Mouse (Mus musculus): Measurements from ENCODE around the gene Adgrv1. TPM values are rescaled to one million over a fixed set of nuclear protein-coding genes. Genes with fewer than 3 reads are reported as not detected.
"Not testable (repeated sequence)": the region's sequence is repeated elsewhere in the genome, so short reads cannot be mapped to it uniquely, and the experiment has no call there.

Gene Adgrv1
- polyA plus RNA-seq, 1 experiment from 2014 or later: 1.5 TPM

DNA sequence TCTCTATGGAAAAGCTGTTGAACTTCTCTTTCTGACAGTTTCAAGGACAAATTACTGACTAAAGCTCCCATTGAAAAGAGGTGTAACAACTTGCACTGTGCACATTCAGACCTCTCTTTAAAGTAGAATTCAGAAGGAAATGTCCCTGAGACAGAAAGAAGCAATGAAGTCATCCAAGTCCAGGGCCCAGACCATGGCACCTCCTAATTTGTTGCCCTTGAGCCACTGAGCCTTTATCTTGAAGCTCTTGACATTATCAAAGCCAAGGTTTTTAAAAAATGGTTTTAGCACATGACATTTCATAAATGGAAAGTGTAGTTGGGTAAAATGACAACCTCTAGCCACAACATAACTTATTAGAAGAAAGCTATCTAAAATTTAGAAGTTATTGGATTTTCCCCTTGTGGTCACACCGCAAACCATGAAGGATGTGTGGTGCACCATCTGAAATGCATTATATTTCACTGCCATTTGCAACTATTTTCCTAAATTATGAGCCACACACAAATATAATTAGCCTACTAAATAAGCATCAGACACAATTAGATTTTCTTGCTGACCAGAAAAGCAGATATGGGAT, 352.2 kb downstream of the Adgrv1 start:
- H3K4me3 ChIP-seq: no peak overlapping the region
- H3K27me3 ChIP-seq (ENCODE audit: low read depth, poor library complexity, severe bottlenecking): no peaks in the 10 kb centered on the region
- 97% methylated on average over 1 of the region's 1 CpGs for WGBS
- no peak overlapping the region for H3K27ac ChIP-seq
- H3K36me3 ChIP-seq: no peaks in the 10 kb centered on the region
- no peak for DNase-seq (ENCODE audit: low spot score)
- no peaks in the 10 kb centered on the region for H3K4me1 ChIP-seq
- H3K9me3 ChIP-seq (replicated peaks): no peaks in the 10 kb centered on the region

DNA sequence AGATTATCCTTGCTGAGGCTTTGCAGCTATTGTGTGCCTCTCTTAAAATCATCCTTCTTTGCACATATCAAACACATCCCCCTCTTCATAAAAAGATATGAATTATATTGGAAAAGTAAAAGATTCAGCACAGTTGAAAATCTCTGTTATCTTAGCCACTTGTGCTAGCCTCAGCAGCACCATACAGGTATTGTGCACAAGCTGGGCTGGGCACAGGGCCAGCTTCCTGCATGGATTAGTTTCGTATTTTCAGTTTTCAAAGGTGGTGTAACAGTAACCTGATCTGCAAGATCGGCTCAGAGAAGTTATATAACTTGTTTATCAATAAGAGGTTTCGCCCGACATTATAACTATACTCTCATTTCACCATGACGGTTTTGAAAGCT, 353.6 kb downstream of the Adgrv1 start:
- H3K4me1 ChIP-seq: no peaks in the 10 kb centered on the region
- no peaks in the 10 kb centered on the region for H3K27me3 ChIP-seq (ENCODE audit: low read depth, poor library complexity, severe bottlenecking)
- no peak overlapping the region for H3K4me3 ChIP-seq
- H3K27ac ChIP-seq: no peak overlapping the region
- no peaks in the 10 kb centered on the region for H3K9me3 ChIP-seq (replicated peaks)
- 87% methylated on average over 5 of the region's 5 CpGs for WGBS
- H3K36me3 ChIP-seq: no peaks in the 10 kb centered on the region
- DNase-seq (ENCODE audit: low spot score): no peak

DNA sequence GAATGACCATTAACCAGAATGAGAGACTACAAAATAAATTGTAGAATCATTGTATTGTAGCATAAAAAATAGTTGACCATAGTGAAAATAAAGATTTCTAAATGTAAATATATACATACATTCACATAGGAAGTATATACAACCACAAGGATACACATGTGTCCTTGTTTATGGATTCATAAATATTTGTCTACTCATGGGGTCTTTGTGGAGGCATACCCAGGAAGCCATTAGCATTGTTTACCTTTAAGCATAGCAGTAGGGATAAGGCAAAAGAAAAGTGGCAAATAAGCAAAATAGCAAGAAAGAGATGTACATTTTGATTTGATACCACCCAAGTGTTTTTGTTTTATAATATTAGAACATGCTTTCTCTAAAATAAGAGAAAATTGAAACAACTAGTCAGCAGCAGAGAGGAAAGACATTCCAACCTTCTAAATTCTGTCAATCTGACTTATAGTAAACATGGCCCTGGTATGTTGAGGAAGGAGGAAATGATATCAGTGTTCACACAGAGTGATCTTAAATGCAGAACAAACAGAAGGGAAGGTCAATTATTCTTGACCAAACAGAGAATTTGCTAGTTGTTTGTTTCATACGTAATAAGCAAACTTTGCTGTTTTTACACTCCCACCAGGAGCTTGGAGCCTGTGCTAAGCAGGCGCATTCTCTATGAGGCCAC, 354.1 kb downstream of the Adgrv1 start:
- Histone ChIP-seq H3K36me3 (no peaks in the 10 kb centered on the region), H3K9me3 (replicated peaks) (no peaks in the 10 kb centered on the region), H3K4me3 (no peak overlapping the region), H3K27me3 (ENCODE audit: low read depth, poor library complexity, severe bottlenecking) (no peaks in the 10 kb centered on the region), H3K4me1 (no peaks in the 10 kb centered on the region), H3K27ac (no peak overlapping the region)
- 94% methylated on average over 2 of the region's 2 CpGs for WGBS
- DNase-seq (ENCODE audit: low spot score): no peak

DNA sequence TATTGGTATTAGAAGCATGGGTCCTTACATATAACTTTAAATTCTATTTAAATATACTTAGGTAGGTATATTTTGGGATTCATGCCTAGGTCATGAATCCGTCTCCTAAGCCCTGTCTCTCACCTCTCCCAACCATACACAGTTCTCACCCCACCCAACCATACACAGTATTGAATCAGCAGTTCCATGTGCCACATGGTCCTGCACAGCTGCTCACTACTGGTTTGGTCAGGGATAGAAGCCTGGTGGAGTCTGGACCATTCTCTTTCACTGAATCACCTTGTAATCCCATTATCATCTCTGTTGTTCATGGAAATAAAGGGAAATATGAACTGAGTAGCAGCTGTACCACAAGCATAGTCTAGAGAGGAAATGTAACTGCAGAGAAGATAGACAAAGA, 359.1 kb downstream of the Adgrv1 start:
- Histone ChIP-seq H3K4me3 (no peak overlapping the region), H3K4me1 (no peaks in the 10 kb centered on the region)
- WGBS: 78% methylated on average over 1 of the region's 1 CpGs

DNA sequence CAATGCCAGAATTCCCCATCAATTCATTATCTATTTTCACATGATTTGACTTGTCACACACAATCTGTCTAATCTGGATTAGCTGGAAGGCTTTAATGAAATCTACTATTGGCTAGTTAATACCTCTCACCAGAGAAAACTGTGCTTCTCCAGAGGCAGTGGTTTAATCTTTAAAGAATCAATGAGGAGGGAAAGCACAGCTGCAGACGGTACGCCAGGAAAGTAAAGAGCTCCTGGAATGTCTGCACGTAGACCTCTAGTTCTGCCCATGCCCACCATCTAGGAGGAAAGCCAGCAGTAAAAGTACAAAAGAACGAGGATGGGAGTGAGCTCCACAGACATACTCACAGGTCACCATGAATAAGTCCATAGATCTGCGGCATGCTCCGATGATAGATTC, 362.6 kb downstream of the Adgrv1 start:
- H3K27ac ChIP-seq: no peak overlapping the region
- H3K27me3 ChIP-seq (ENCODE audit: low read depth, poor library complexity, severe bottlenecking): no peaks in the 10 kb centered on the region
- no peak overlapping the region for H3K4me3 ChIP-seq
- no peaks in the 10 kb centered on the region for H3K36me3 ChIP-seq
- no peak for DNase-seq (ENCODE audit: low spot score)
- H3K4me1 ChIP-seq: no peaks in the 10 kb centered on the region
- 91% methylated on average over 6 of the region's 6 CpGs for WGBS
- no peaks in the 10 kb centered on the region for H3K9me3 ChIP-seq (replicated peaks)

More for the DNA sequence above, 359.1 kb downstream of the Adgrv1 start:
- Histone ChIP-seq H3K27ac (no peak overlapping the region), H3K9me3 (replicated peaks) (no peaks in the 10 kb centered on the region), H3K36me3 (no peaks in the 10 kb centered on the region), H3K27me3 (ENCODE audit: low read depth, poor library complexity, severe bottlenecking) (no peaks in the 10 kb centered on the region)
- no peak for DNase-seq (ENCODE audit: low spot score)

DNA sequence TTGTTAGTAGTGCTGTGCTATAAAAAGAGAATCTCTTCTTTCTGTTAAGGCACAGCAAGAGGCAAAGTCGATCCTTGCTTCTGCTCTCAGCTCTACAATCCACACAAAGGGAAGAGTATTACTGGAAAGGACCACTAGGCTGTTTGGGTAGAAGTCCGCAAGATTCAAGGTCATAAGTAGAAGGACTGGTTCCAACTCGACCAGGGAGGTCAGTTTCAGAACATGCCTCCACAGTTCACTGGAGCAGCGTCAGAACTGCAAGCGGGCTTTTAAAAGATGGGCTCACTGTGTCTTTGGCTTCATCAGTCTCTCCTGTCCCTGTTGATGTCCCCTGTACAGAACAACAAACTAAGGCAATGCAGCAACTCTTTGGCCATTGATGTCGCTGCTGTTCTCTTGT, 363.9 kb downstream of the Adgrv1 start:
- Histone ChIP-seq H3K4me3 (no peak overlapping the region), H3K9me3 (replicated peaks) (no peaks in the 10 kb centered on the region)
- WGBS: 81% methylated on average over 6 of the region's 6 CpGs

DNA sequence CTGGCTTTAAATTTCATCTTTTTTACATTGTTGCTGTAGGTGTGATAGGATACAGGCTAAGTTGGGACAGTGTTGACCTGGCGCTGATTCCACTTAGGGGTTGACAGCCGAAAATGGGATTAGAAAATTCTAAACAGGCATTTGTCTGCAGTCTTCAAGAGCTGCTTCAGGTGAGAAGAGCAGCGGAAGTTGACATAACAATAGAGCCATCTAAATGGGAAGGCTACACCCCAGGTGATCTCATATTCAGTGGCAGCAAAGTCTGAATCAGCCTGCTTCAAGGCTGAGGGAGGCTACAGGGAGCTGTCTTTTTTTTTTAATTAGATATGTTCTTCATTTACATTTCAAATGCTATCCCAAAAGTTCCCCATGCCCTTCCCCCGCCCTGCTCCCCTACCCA, 365.5 kb downstream of the Adgrv1 start:
- H3K27ac ChIP-seq; H3K4me3 ChIP-seq; DNase-seq (ENCODE audit: low spot score); H3K36me3 ChIP-seq; H3K4me1 ChIP-seq; H3K27me3 ChIP-seq (ENCODE audit: low read depth, poor library complexity, severe bottlenecking); H3K9me3 ChIP-seq (replicated peaks): not testable (repeated sequence)
- 77% methylated on average over 4 of the region's 4 CpGs for WGBS

More for the DNA sequence above, 363.9 kb downstream of the Adgrv1 start:
- Histone ChIP-seq H3K4me1 (no peaks in the 10 kb centered on the region), H3K27me3 (ENCODE audit: low read depth, poor library complexity, severe bottlenecking) (no peaks in the 10 kb centered on the region), H3K36me3 (no peaks in the 10 kb centered on the region), H3K27ac (no peak overlapping the region)
- DNase-seq (ENCODE audit: low spot score): no peak

DNA sequence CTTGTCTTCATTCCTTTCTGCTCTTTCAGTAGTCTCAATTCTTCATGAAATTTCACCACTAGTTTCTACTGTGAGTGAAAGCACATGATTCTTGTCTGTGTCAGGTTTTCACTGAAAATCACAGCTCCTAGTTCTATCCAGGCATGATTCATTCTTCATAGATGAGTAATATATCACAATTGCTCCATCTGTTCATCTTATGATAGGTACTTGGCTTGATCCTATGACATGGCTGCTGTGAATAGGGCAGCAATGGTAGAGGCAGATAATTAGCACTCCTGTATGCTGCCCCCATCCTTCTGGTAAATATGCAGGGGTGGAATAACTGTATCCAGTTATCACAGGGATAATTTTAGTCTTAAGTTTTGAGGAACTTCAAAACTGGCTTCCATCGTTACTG, 368.5 kb downstream of the Adgrv1 start:
- WGBS: 91% methylated on average over 1 of the region's 1 CpGs
- H3K4me1 ChIP-seq: no peaks in the 10 kb centered on the region
- no peaks in the 10 kb centered on the region for H3K36me3 ChIP-seq
- no peak for DNase-seq (ENCODE audit: low spot score)
- H3K4me3 ChIP-seq: no peak overlapping the region
- H3K27me3 ChIP-seq (ENCODE audit: low read depth, poor library complexity, severe bottlenecking): no peaks in the 10 kb centered on the region
- H3K9me3 ChIP-seq (replicated peaks): no peaks in the 10 kb centered on the region
- no peak overlapping the region for H3K27ac ChIP-seq

DNA sequence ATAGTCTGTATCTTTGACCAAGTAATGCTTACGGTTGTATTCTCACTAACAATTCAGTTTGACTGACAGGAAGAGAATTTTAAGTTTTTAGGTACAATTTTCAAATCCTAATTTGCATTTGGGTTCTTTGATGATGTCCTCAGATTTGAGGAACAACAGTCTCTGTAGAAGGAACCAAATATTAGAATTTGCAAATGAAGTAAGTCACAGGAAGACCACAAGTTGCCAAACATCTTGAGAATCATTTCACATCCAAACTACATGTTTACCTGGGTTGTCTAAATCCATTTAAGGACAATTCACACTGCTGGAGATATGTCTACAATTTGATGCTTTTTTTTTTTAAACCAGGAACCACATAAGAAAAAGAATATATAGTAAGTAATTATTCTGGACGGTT, 391.8 kb downstream of the Adgrv1 start:
- H3K27ac ChIP-seq: no peak overlapping the region
- H3K9me3 ChIP-seq (replicated peaks): no peaks in the 10 kb centered on the region
- no peak for DNase-seq (ENCODE audit: low spot score)
- WGBS: 86% methylated on average over 2 of the region's 2 CpGs
- H3K4me3 ChIP-seq: no peak overlapping the region
- H3K27me3 ChIP-seq (ENCODE audit: low read depth, poor library complexity, severe bottlenecking): no peaks in the 10 kb centered on the region
- no peaks in the 10 kb centered on the region for H3K36me3 ChIP-seq
- H3K4me1 ChIP-seq: no peaks in the 10 kb centered on the region

DNA sequence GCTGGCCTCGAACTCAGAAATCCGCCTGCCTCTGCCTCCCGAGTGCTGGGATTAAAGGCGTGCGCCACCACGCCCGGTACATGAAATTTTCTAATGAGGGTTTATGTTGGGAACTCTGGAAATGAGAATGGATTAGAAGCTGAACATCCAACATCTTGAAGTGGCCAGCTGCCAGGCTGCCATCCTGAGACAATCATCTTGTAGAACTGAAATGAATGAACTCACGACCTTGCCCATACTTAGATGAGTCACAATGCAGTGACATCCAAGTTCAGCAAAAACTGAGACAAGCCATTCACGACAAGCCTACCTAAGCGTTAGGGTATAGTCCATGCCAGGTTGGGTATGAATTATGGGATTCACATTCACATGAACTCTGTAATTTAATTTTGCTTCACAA, 393.1 kb downstream of the Adgrv1 start:
- Histone ChIP-seq H3K9me3 (replicated peaks) (no peaks in the 10 kb centered on the region), H3K27me3 (ENCODE audit: low read depth, poor library complexity, severe bottlenecking) (no peaks in the 10 kb centered on the region), H3K4me1 (no peaks in the 10 kb centered on the region), H3K36me3 (no peaks in the 10 kb centered on the region), H3K4me3 (no peak overlapping the region), H3K27ac (no peak overlapping the region)
- DNase-seq (ENCODE audit: low spot score): no peak
- 95% methylated on average over 10 of the region's 10 CpGs for WGBS

DNA sequence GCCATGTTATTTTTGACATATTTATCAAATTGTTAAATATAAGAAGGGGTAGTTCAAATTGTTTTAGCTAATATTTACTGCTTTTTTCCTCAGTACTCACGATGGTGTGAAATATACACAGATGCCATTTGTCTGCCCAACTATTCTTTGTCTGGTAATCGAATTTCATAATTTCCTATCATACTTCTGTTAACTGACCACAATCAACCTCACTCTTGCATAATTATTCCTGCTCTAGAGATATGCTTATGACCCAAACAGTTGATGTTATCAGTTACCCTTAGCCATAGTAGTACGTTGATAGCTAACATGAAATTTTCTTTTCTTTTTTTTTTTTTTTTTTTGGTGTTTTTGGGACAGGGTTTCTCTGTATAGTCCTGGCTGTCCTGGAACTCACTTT, 393.5 kb downstream of the Adgrv1 start:
- H3K4me3 ChIP-seq: no peak overlapping the region
- DNase-seq (ENCODE audit: low spot score): no peak
- no peak overlapping the region for H3K27ac ChIP-seq
- H3K9me3 ChIP-seq (replicated peaks): no peaks in the 10 kb centered on the region
- H3K27me3 ChIP-seq (ENCODE audit: low read depth, poor library complexity, severe bottlenecking): no peaks in the 10 kb centered on the region
- H3K36me3 ChIP-seq: no peaks in the 10 kb centered on the region
- H3K4me1 ChIP-seq: no peaks in the 10 kb centered on the region
- 92% methylated on average over 3 of the region's 3 CpGs for WGBS

DNA sequence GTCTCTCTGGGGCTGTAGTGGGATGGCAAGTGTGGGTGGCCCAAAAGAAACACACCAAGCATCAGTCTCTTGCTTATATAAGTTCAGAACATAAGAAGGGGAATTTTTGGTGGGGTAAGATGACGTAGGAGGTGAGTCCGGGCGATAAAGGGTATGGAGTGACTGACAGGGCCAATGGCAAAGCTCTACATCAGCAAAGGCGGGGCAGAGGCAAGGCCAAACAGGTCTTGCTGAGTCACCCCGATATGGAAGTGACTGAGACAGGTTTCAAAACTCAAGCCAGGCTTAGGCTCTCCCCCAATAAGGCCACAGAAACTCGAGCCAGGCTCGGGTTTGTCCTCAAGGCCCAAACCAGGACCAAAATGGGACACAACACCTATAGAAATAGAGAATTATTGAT, 394.1 kb downstream of the Adgrv1 start:
- Histone ChIP-seq H3K9me3 (replicated peaks) (no peaks in the 10 kb centered on the region), H3K4me1 (no peaks in the 10 kb centered on the region), H3K36me3 (no peaks in the 10 kb centered on the region), H3K27me3 (ENCODE audit: low read depth, poor library complexity, severe bottlenecking) (no peaks in the 10 kb centered on the region), H3K4me3 (no peak overlapping the region), H3K27ac (no peak overlapping the region)
- WGBS: 88% methylated on average over 7 of the region's 7 CpGs
- DNase-seq (ENCODE audit: low spot score): no peak

DNA sequence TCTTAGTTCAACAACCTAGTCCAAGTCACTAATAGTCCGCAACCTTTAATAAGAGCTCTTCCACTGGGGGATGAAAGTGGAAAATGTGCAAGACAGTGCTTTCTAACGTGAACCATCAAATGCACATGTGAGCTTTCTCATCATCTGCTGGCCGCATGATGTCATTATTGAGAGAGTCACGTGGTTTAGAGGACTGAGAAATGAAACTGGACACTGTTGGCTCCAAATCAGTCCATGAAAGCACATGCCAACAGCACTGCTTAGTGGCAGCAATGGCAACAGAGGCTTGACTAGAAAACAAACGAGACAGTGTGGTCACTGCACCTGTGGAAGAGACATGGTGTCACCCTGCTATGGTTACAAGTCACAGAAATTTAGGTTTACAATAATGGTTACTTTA, 395.0 kb downstream of the Adgrv1 start:
- WGBS: 78% methylated on average over 5 of the region's 5 CpGs
- Histone ChIP-seq H3K4me1 (no peaks in the 10 kb centered on the region), H3K27ac (no peak overlapping the region), H3K9me3 (replicated peaks) (no peaks in the 10 kb centered on the region), H3K4me3 (no peak overlapping the region), H3K27me3 (ENCODE audit: low read depth, poor library complexity, severe bottlenecking) (no peaks in the 10 kb centered on the region), H3K36me3 (no peaks in the 10 kb centered on the region)
- DNase-seq (ENCODE audit: low spot score): no peak
